7 mouse cellular contexts compared by ENCODE assay signal in genomic region chr13:43398297-43399080, GRCm38 (mm10). TPM values are rescaled to one million over a fixed set of nuclear protein-coding genes. Genes with fewer than 3 reads are reported as not detected.
A peak's percentile ranks its signal among the peaks of the same experiment; 100 is the strongest.
DNase-seq lines count a peak whose midpoint lies in the region; ATAC-seq lines count a peak whose summit lies in the region.

TSS of gene Nol7 (plus strand) at chr13:43398390.

- DNase-seq in adrenal gland, postnatal 14 days, result peak; percentile 97
- DNase-seq in embryonic facial prominence, embryonic 11.5 days (ENCODE audit: low spot score), result peak; percentile 94
- DNase-seq in heart, adult 11 months, result peak; percentile 99
- DNase-seq in kidney, adult 18-20 months, result peak; percentile 99
- DNase-seq in limb, embryonic 11.5 days (ENCODE audit: low spot score), result peak; percentile 97
- DNase-seq in midbrain, embryonic 14.5 days, result peak; percentile 98
- peak; percentile 90 to 95 for DNase-seq in spleen, adult 18-20 months

- H3K4me3 ChIP-seq in embryonic facial prominence, embryonic 11.5 days (ENCODE audit: low read depth, low read length), result peak within 1 kb of the TSS; percentile 72
- peak within 1 kb of the TSS; percentile 86 for H3K4me3 ChIP-seq in limb, embryonic 11.5 days (ENCODE audit: low read depth, low read length)
- peak within 1 kb of the TSS; percentile 70 for H3K4me3 ChIP-seq in midbrain, embryonic 14.5 days (replicated peaks; ENCODE audit: low read depth, low read length)

- H3K36me3 ChIP-seq in embryonic facial prominence, embryonic 11.5 days (replicated peaks; ENCODE audit: control insufficient read depth, insufficient read depth, low read depth, low read length), result no peaks in the 10 kb centered on the region; the same call in 1 of the 2 replicates
- H3K36me3 ChIP-seq in limb, embryonic 11.5 days (ENCODE audit: control insufficient read depth, insufficient read depth, low read length), result peaks cover 4% of the 10 kb centered on the region; the same call in 1 of the 2 replicates
- peaks cover 35% of the 10 kb centered on the region for H3K36me3 ChIP-seq in midbrain, embryonic 14.5 days (ENCODE audit: control insufficient read depth, insufficient read depth, low read length)

- ATAC-seq in embryonic facial prominence, embryonic 11.5 days (replicated peaks; ENCODE audit: insufficient number of reproducible peaks, low FRiP score, low TSS enrichment, low read depth), result peak; percentile 88
- ATAC-seq in limb, embryonic 11.5 days (ENCODE audit: insufficient number of reproducible peaks, low FRiP score, low TSS enrichment, low read depth), result peak; percentile 87
- ATAC-seq in midbrain, embryonic 14.5 days (ENCODE audit: low FRiP score, low TSS enrichment), result peak; percentile 92

- H3K4me1 ChIP-seq in embryonic facial prominence, embryonic 11.5 days (ENCODE audit: control insufficient read depth, insufficient read depth, low read length), result no peaks in the 10 kb centered on the region
- 0 out of 2 replicates have a peak, but pooled peaks cover 4% of the 10 kb centered on the region for H3K4me1 ChIP-seq in limb, embryonic 11.5 days (ENCODE audit: control insufficient read depth, insufficient read depth, low read length)
- H3K4me1 ChIP-seq in midbrain, embryonic 14.5 days (ENCODE audit: control insufficient read depth, insufficient read depth, low read length), result peaks cover 8% of the 10 kb centered on the region; the same call in 1 of the 2 replicates

- 1% methylated on average over 72 of the region's 72 CpGs for WGBS in embryonic facial prominence, embryonic 11.5 days
- WGBS in limb, embryonic 11.5 days, result 1% methylated on average over 70 of the region's 72 CpGs
- WGBS in midbrain, embryonic 14.5 days, result 2% methylated on average over 70 of the region's 72 CpGs

- H3K9ac ChIP-seq in embryonic facial prominence, embryonic 11.5 days (replicated peaks; ENCODE audit: low read length), result peak within 1 kb of the TSS; percentile 87
- peak within 1 kb of the TSS; percentile 93 for H3K9ac ChIP-seq in limb, embryonic 11.5 days (ENCODE audit: low read length)
- H3K9ac ChIP-seq in midbrain, embryonic 14.5 days (replicated peaks; ENCODE audit: low read length), result peak within 1 kb of the TSS; percentile 77

- no peaks in the 10 kb centered on the region for H3K27me3 ChIP-seq in embryonic facial prominence, embryonic 11.5 days (ENCODE audit: control insufficient read depth, insufficient read depth, low read length)
- H3K27me3 ChIP-seq in limb, embryonic 11.5 days (ENCODE audit: control insufficient read depth, insufficient read depth, low read length), result no peaks in the 10 kb centered on the region
- no peaks in the 10 kb centered on the region for H3K27me3 ChIP-seq in midbrain, embryonic 14.5 days (ENCODE audit: control insufficient read depth, insufficient read depth, low read length)

- H3K9me3 ChIP-seq in embryonic facial prominence, embryonic 11.5 days (replicated peaks; ENCODE audit: control insufficient read depth, low read length), result no peaks in the 10 kb centered on the region
- no peaks in the 10 kb centered on the region for H3K9me3 ChIP-seq in limb, embryonic 11.5 days (ENCODE audit: control insufficient read depth, low read length)
- H3K9me3 ChIP-seq in midbrain, embryonic 14.5 days (ENCODE audit: control insufficient read depth, low read length), result no peaks in the 10 kb centered on the region

- H3K27ac ChIP-seq in embryonic facial prominence, embryonic 11.5 days (replicated peaks; ENCODE audit: low read depth, low read length), result peak within 1 kb of the TSS; percentile 85
- peak within 1 kb of the TSS; percentile 90 for H3K27ac ChIP-seq in limb, embryonic 11.5 days (replicated peaks; ENCODE audit: low read depth, low read length)
- peak within 1 kb of the TSS; percentile 94 for H3K27ac ChIP-seq in midbrain, embryonic 14.5 days (replicated peaks; ENCODE audit: low read depth, low read length)

- peak within 1 kb of the TSS; percentile 48 for H3K4me2 ChIP-seq in embryonic facial prominence, embryonic 11.5 days (ENCODE audit: low read depth, low read length)
- peak within 1 kb of the TSS; percentile 67 for H3K4me2 ChIP-seq in limb, embryonic 11.5 days (ENCODE audit: low read depth, severe bottlenecking)
- peak within 1 kb of the TSS; percentile 81 for H3K4me2 ChIP-seq in midbrain, embryonic 14.5 days (ENCODE audit: low read length)

RNA-seq across cellular contexts. Expression of gene Nol7, which starts in this region (rescaled TPM):
- 107 and 108 TPM in 2 replicates for total RNA-seq in adrenal gland, postnatal 14 days (2021)
- 184 and 203 TPM in 2 replicates for polyA plus RNA-seq in embryonic facial prominence, embryonic 11.5 days (2014; fragmentation: Nextera tagmentation; extraction: Ambion mirVana)
- 161 and 171 TPM in 2 replicates for polyA plus RNA-seq in limb, embryonic 11.5 days (2014; fragmentation: Nextera tagmentation; extraction: Ambion mirVana)
- polyA plus RNA-seq in midbrain, embryonic 14.5 days (2014; fragmentation: Nextera tagmentation; extraction: Ambion mirVana), result 170 and 181 TPM in 2 replicates

Comparison
In these comparisons a context has a peak if more than half of its experiments do, and no peak if none do; other contexts are left out.
1. Peak in every context shown above with its lines: DNase-seq, ATAC-seq, H3K4me3 ChIP-seq and H3K27ac ChIP-seq.